Mouse (Mus musculus) testis, adult 2 months (tissue): ENCODE measurements around the gene Zap70. TPM values are rescaled to one million over a fixed set of nuclear protein-coding genes. Genes with fewer than 3 reads are reported as not detected.

ENCODE experiments used
- H3K27ac ChIP-seq: fragments of 200-500 bp; 2 replicates; pipeline ENCODE4 v1.5.1; 2012; ENCODE audit warnings: low read depth, low read length; ENCODE audit not compliant: control insufficient read depth, insufficient read depth
- H3K27me3 ChIP-seq: fragments of 200-500 bp; 2 replicates; pipeline ENCODE4 v1.6.1; 2012; ENCODE audit warnings: mild to moderate bottlenecking, low read length, moderate library complexity; ENCODE audit not compliant: control insufficient read depth, insufficient read depth
- H3K36me3 ChIP-seq: fragments of 200-500 bp; 2 replicates; pipeline ENCODE4 v1.6.1; 2012; ENCODE audit warnings: mild to moderate bottlenecking, low read length; ENCODE audit not compliant: control insufficient read depth, insufficient read depth
- H3K4me1 ChIP-seq: fragments of 200-500 bp; 2 replicates; pipeline ENCODE4 v1.6.1; 2012; ENCODE audit warnings: low read length; ENCODE audit not compliant: control insufficient read depth, insufficient read depth
- H3K4me3 ChIP-seq: fragments of 200-500 bp; 2 replicates; pipeline ENCODE4 v1.5.1; 2012; ENCODE audit warnings: low read depth, mild to moderate bottlenecking, low read length, moderate library complexity, mixed read lengths; ENCODE audit not compliant: control insufficient read depth
- CTCF ChIP-seq: fragments of 200-500 bp; IDR thresholded peaks from 2 replicates; pipeline ENCODE4 v1.5.1; 2012; ENCODE audit warnings: low read depth, mild to moderate bottlenecking, inconsistent platforms, low read length, moderate library complexity; ENCODE audit not compliant: control insufficient read depth, insufficient read depth, insufficient replicate concordance
- POLR2A ChIP-seq: fragments of 200-500 bp; IDR thresholded peaks from 2 replicates; pipeline ENCODE4 v1.6.1; 2012; ENCODE audit warnings: low read depth, mild to moderate bottlenecking, inconsistent platforms, low read length, moderate library complexity; ENCODE audit not compliant: control insufficient read depth
- polyA plus RNA-seq: library from polyadenylated mRNA; depleted of rRNA; stranded (reverse); fragments of >200 nt; gene quantifications from 2 replicates; pipeline ENCODE4 v1.2.3, GENCODE M21; 2012; rRNA removed

The Zap70 gene
- polyA plus RNA-seq, 1 experiment: 2.6 TPM

DNA sequence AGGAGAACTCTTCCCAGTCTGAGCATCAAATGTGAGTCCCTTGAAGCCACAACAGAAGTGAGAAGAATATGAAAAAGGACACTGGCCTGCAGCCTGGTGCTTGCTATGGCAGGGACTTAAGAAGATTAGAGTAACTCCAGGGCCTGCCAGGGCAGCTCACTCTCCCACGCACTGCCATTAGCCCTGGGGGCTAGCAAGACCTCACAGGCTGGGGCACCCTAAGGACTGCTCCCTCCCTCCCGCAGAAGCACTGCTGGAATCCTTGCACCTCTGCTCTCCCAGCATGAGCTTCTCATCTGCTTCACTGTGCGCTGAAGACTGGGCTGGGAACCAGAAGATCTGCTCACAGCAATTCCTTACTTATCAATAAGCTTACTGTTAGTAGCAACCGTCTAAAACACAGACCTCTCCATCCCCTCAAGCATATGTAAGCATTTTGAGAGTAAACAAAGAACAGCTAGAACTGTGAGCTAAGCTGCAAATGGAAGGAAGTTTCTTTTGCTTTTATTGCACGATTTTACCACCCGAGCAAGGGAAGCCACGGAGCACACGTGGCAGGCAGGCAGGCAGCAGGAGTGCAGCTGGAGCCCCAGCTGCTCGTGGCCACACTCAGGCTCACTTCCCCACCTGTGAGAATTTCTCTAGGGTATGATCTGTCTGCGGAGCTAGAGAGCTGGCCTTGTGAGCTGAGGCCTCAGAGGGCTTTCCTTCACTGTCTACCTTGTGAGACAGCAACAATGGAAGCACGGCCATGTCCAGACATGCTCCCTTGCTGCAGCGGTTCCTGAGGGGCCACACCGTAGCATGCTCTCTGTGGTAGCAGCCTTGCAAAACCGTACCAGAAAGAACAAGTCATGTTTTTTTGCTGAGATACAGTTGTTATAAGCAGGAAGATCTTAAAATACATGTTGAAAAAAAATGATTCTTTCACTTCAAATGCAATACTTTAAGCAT is 69.6 kb downstream of the Zap70 start:
- no peak overlapping the region for H3K27ac ChIP-seq
- H3K27me3 ChIP-seq: no peaks in the 10 kb centered on the region
- TF ChIP-seq CTCF (no peak), POLR2A (no peak)
- peaks cover 6% of the 10 kb centered on the region for H3K36me3 ChIP-seq
- H3K4me1 ChIP-seq: no peaks in the 10 kb centered on the region; the same call in 1 of the 2 replicates
- H3K4me3 ChIP-seq: no peak overlapping the region

Other genes starting within 250 kb of the Zap70 start
- gene Cnnm3, start 249.9 kb upstream of the Zap70 start, polyA plus RNA-seq: 5.6 and 5.9 TPM in 2 replicates
- gene Ankrd23, start 224.9 kb upstream of the Zap70 start, polyA plus RNA-seq: 11.0 and 11.5 TPM in 2 replicates
- gene Gm42417, start 222.4 kb upstream of the Zap70 start, polyA plus RNA-seq: 0.05 and 0.08 TPM in 2 replicates
- gene Ankrd39, start 214.4 kb upstream of the Zap70 start, polyA plus RNA-seq: 13.7 and 17.0 TPM in 2 replicates
- 14.6 and 15.8 TPM in 2 replicates for gene Sema4c, start 203.4 kb upstream of the Zap70 start, polyA plus RNA-seq
- gene Fam178b, start 78.6 kb upstream of the Zap70 start, polyA plus RNA-seq: 409 and 410 TPM in 2 replicates
- gene Cox5b, start 70.3 kb upstream of the Zap70 start, polyA plus RNA-seq: 313 and 378 TPM in 2 replicates
- 36.9 and 53.7 TPM in 2 replicates for gene 4933424G06Rik, start 51.6 kb upstream of the Zap70 start, polyA plus RNA-seq
- 42.7 and 44.5 TPM in 2 replicates for gene Actr1b, start 47.4 kb upstream of the Zap70 start, polyA plus RNA-seq
- gene Tmem131, start 181.9 kb downstream of the Zap70 start, polyA plus RNA-seq: 16.9 and 18.8 TPM in 2 replicates